Mouse (Mus musculus) stomach, postnatal 0 days (tissue): ENCODE measurements around the gene Zfp362.

Experiments
- CTCF ChIP-seq: IDR thresholded peaks from 2 replicates; pipeline ENCODE4 v1.5.1; 2016; ENCODE audit warnings: antibody characterized with exemption, low read depth, mild to moderate bottlenecking, moderate library complexity
- EP300 ChIP-seq: optimal IDR thresholded peaks from 2 replicates; pipeline ENCODE3; 2016; ENCODE audit warnings: antibody characterized with exemption

DNA sequence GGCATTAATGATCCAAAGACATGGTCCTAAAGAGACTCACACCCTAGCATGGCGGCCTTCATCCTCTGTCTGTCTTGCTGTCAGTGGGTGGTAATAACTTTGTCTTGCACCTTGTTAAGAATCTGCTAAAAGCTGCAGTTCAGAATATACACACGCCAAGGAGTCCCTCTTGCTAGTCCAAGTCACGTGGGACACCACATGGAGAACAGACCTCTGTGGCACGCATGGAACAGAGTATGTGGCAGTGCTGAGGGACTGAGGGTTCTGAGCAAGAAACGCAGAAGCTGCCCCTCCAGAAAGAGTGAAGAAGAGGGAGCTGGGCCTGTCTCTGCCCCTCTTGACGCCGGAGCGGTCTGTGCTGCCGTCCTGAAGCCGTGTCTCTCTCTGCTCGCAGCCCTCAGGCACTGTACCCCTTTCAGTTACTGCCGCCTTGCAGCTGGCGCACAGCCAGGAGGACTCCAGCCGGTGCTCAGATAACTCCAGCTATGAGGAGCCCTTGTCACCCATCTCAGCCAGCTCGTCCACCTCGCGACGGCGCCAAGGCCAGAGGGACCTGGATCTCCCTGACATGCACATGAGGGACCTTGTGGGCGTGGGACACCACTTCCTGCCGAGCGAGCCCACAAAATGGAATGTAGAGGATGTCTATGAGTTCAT is 58.1 kb downstream of the Zfp362 start:
- TF ChIP-seq CTCF (no peak), EP300 (no peak)
